Mouse (Mus musculus) limb, embryonic 14.5 days (tissue): ENCODE results near the gene Mboat7. TPM values are rescaled to one million over a fixed set of nuclear protein-coding genes. Genes with fewer than 3 reads are reported as not detected.
"Not testable (repeated sequence)": the region's sequence is repeated elsewhere in the genome, so short reads cannot be mapped to it uniquely, and the experiment has no call there.

ENCODE experiments used
- ATAC-seq: fragments of 200-750 bp; cut with Nextera tagmentation; 2 replicates; pipeline ENCODE4 v1.8.0; 2017; ENCODE audit warnings: low read depth, moderate number of reproducible peaks, moderate TSS enrichment; ENCODE audit not compliant: low FRiP score
- DNase-seq: peaks from one replicate; pipeline ENCODE4 v3.0.0-alpha.2; 2015; ENCODE audit warnings: low spot score
- H3K27ac ChIP-seq: fragments of 300-500 bp; sonication (generic); replicated peaks from 2 replicates; pipeline ENCODE4 v1.5.1; 2014; ENCODE audit warnings: low read depth, mild to moderate bottlenecking, low read length, moderate library complexity, mixed read lengths
- H3K27me3 ChIP-seq: fragments of 300-500 bp; sonication (generic); 2 replicates; pipeline ENCODE4 v1.6.1; 2014; ENCODE audit warnings: low read length, mixed read lengths; ENCODE audit not compliant: control insufficient read depth, insufficient read depth
- H3K36me3 ChIP-seq: fragments of 300-500 bp; sonication (generic); 2 replicates; pipeline ENCODE4 v1.6.1; 2014; ENCODE audit warnings: mild to moderate bottlenecking, low read length, moderate library complexity, mixed read lengths; ENCODE audit not compliant: control insufficient read depth, insufficient read depth
- H3K4me1 ChIP-seq: fragments of 300-500 bp; sonication (generic); 2 replicates; pipeline ENCODE4 v1.6.1; 2014; ENCODE audit warnings: antibody characterized with exemption, low read length, mixed read lengths; ENCODE audit not compliant: control insufficient read depth, insufficient read depth
- H3K4me2 ChIP-seq: fragments of 300-500 bp; sonication (generic); replicated peaks from 2 replicates; pipeline ENCODE4 v1.6.1; 2014; ENCODE audit warnings: low read depth, mild to moderate bottlenecking, low read length, moderate library complexity; ENCODE audit not compliant: severe bottlenecking
- H3K4me3 ChIP-seq: fragments of 300-500 bp; sonication (generic); replicated peaks from 2 replicates; pipeline ENCODE4 v1.5.1; 2014; ENCODE audit warnings: low read length
- H3K9ac ChIP-seq: fragments of 300-500 bp; sonication (generic); 2 replicates; pipeline ENCODE4 v1.6.1; 2014; ENCODE audit warnings: mild to moderate bottlenecking, low read depth, low read length, moderate library complexity; ENCODE audit not compliant: severe bottlenecking
- H3K9me3 ChIP-seq: fragments of 300-500 bp; sonication (generic); 2 replicates; pipeline ENCODE4 v1.6.1; 2016; ENCODE audit warnings: low read length; ENCODE audit not compliant: control insufficient read depth
- POLR2A ChIP-seq: fragments of 200-500 bp; IDR thresholded peaks from 2 replicates; pipeline ENCODE4 v1.8.0; 2012; ENCODE audit warnings: inconsistent platforms, mild to moderate bottlenecking, moderate library complexity, borderline replicate concordance; ENCODE audit not compliant: insufficient read depth, insufficient read length; ENCODE audit errors: extremely low read depth
- WGBS: fragments of 180-500 bp; shearing (Covaris S2); extraction: QIAGEN DNeasy Blood & Tissue Kit; methylation state at CpG from one replicate; pipeline ENCODE4 v1.1.7; 2014; 5-methylcytosine and 5-hydroxymethylcytosine counted together
- polyA plus RNA-seq, 2 experiments: library from polyadenylated mRNA; depleted of rRNA in 1 of 2; stranded (reverse) in 1 of 2; unstranded in 1 of 2; fragments of >200 nt; fragmentation: Nextera tagmentation in 1 of 2; extraction: Ambion mirVana in 1 of 2; gene quantifications; 2 replicates each; pipeline versions ENCODE4 v1.2.1 to v1.2.3; 2012 to 2014

Mboat7 gene
- 73.9 and 98.7 TPM in 2 replicates for polyA plus RNA-seq (2012; rRNA removed)
- polyA plus RNA-seq (2014; fragmentation: Nextera tagmentation; extraction: Ambion mirVana): 51.2 and 53.3 TPM in 2 replicates

DNA sequence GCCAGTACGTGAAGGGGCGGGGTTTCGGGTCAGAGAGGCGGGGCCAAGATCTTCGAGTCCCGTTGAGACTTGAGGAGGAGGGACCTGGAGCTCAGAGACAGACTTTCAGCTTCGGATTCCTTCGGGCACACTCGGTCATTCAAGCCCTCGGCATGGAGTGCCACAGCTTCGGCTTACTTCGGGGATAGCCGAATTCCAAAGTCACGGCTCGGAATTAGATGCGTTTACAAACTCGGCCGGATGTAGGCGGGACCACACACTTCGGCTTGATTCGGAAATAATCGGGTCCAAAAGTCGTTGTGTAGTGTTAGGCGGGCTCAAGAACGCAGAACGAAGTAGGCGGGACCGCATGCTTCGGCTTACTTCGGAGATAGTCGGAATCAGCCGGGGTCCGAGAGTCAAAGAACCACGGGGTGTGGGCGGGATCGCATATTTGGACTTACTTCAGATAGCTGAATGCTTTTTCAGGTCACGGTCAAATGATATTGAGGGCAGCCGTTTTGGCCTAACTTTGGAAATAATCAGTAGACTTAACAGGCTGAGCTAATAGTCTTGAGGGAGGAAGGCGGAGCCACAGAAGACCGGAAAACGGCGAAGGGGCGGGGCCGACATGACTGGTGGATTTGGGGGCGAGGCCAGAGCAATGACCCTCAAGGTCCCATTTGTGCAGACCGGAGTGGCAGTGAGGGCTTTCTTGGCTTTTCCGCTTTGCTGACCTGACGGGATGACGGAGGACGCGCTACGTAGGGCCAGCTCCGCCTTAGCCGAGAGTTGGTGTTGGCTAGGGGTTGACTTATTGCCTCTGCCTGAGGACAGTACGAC lies at the start of gene Mboat7:
TSS of gene Mboat7 (minus strand) at position 537 of the 822 bp plus-strand sequence.
- Histone ChIP-seq H3K9me3 (no peaks in the 10 kb centered on the region), H3K27me3 (no peaks in the 10 kb centered on the region), H3K9ac (peak within 1 kb of the TSS; percentile 89), H3K36me3 (peaks cover 36% of the 10 kb centered on the region), H3K4me1 (peaks cover 13% of the 10 kb centered on the region), H3K4me2 (peak within 1 kb of the TSS; percentile 90), H3K4me3 (peak within 1 kb of the TSS; percentile 78), H3K27ac (peak within 1 kb of the TSS; percentile 94)
- DNase-seq (peak; percentile 98), ATAC-seq (peak; percentile 91)
- WGBS: under 1% methylated on average over 55 of the region's 55 CpGs
- TF ChIP-seq POLR2A: no peak

DNA sequence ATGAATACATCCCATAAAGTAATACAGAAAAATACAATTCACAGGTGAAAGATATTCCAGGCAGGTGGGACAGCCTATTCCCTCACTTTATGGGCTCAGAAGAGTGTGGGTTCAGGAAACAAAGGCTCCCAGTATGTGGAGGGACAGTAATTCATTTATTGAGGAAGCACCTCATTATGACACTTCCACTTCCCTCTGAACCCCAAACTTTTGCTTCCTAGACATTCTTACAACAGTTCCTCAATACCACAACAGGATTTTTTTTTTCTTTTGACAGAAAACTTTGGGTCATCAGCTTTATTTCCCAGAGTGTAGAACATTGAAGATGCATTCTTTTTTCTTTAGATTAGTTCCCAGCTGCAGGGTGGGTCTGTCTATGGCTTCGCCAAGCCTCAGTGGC lies 39.4 kb upstream of the Mboat7 start:
- H3K4me1 ChIP-seq, ATAC-seq, H3K4me2 ChIP-seq, H3K27ac ChIP-seq, H3K9me3 ChIP-seq, H3K4me3 ChIP-seq, H3K27me3 ChIP-seq, H3K9ac ChIP-seq, DNase-seq, H3K36me3 ChIP-seq: not testable (repeated sequence)
- no CpG with 5 or more reads among the region's 1 CpGs for WGBS

DNA sequence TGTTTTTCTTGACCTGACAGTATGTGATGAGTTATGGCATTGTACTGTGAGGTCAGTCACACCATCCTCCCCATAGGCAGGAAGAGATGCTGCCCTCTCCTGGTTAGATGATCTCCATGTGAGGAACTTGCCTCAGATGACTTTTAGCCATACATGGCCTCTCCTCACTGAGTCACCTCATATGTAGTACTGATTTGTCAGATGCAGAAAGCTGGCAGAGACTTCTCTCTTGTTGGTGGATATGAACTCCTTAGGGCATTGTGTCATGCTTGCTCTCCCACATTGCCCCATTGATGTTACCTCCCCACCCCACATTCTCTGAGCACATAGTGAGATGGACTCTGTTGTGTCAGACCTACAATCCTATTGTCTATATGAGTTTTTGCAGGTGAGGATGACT lies 32.1 kb upstream of the Mboat7 start:
- H3K36me3 ChIP-seq, ATAC-seq, DNase-seq, H3K4me2 ChIP-seq, H3K9ac ChIP-seq, H3K27me3 ChIP-seq, H3K4me1 ChIP-seq, H3K9me3 ChIP-seq, H3K27ac ChIP-seq, H3K4me3 ChIP-seq: not testable (repeated sequence)

DNA sequence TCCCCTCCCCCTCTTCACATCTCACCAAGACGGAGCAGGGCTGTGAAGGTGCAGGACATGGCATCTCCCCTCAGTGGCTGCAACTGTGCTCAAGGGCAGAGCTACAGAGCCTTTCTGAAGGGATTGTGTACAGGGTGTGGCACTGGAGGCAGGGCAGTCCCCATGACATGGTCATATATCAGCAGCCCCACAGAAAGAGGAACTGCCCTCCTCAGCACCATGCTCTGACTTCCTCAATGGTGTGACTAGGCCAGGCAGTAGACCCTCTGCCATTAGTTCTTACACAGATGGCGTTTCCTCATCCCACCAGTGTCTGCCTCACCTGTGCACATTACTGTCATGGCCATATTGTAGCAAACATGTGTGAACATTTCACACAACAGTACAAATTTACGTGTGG lies 26.9 kb upstream of the Mboat7 start, which contains the start of gene Pirb:
TSS of gene Pirb (minus strand) at position 124 of the 400 bp plus-strand sequence.
- not testable (repeated sequence) for H3K4me2 ChIP-seq, H3K9ac ChIP-seq, DNase-seq, H3K27me3 ChIP-seq, ATAC-seq, H3K27ac ChIP-seq, H3K4me1 ChIP-seq, H3K36me3 ChIP-seq, H3K9me3 ChIP-seq, H3K4me3 ChIP-seq
- WGBS: no CpG with 5 or more reads among the region's 3 CpGs

DNA sequence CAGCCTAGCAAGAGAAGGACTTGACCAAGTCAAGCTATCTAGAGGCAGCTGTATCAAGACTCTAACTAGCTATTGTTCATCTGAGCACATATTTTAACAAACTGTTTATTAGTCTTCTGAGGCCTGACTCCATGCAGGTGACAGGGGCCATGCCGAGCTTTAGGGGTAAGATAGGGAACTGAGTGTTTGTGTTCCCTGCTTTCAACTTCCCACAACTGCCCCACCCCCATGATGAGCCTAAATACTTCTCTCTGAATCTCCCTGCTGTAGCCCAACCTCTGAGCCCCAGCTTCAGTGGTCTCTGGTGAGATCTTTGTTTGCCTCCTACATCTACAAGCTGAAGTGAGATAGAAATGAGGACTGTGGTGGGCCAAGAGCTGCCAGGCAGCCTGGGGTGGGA lies 21.9 kb upstream of the Mboat7 start:
- Histone ChIP-seq H3K4me3 (no peak overlapping the region), H3K9me3 (no peaks in the 10 kb centered on the region), H3K4me2 (no peak overlapping the region), H3K9ac (no peak overlapping the region), H3K27ac (no peak overlapping the region), H3K27me3 (no peaks in the 10 kb centered on the region), H3K4me1 (no peaks in the 10 kb centered on the region), H3K36me3 (no peaks in the 10 kb centered on the region)
- ATAC-seq: no peak
- WGBS: 40% methylated on average over 1 of the region's 1 CpGs
- DNase-seq: no peak
- no peak for TF ChIP-seq POLR2A
